ENCODE assay signal across 9 mouse cellular contexts in genomic region chr1:179041905-179042337, GRCm38 (mm10).
DNase-seq lines count a peak whose midpoint lies in the region; ATAC-seq and TF ChIP-seq lines count a peak whose summit lies in the region.
"Had no signal": no experiment of that assay in that cellular context is flagged by ENCODE, and none has a peak within 500 bp of the region (broad histone marks: within the 10 kb centered on the region; RNA-seq: fewer than 3 reads in every experiment).

No protein-coding gene starts in this region.

- peak overlapping the region; percentile 61; the same call in 1 of the 2 replicates for H3K27ac ChIP-seq in limb, embryonic 14.5 days (replicated peaks; ENCODE audit: low read depth, low read length)
- H3K27ac ChIP-seq: liver, embryonic 14.5 days had no signal

- intact Hi-C loops in heart, postnatal 10 days (cut with DNase I): no loop called here

- no peak overlapping the region for H3K4me2 ChIP-seq in limb, embryonic 14.5 days (replicated peaks; ENCODE audit: low read depth, low read length, severe bottlenecking)

- 0 out of 2 replicates have a peak overlapping the region, but pooled peaks have one; percentile 4 for H3K9ac ChIP-seq in limb, embryonic 14.5 days (ENCODE audit: low read depth, low read length, severe bottlenecking)
- H3K9ac ChIP-seq: liver, embryonic 14.5 days had no signal

- H3K9me3 ChIP-seq in limb, embryonic 14.5 days (ENCODE audit: control insufficient read depth, low read length): no peaks in the 10 kb centered on the region

- no peaks in the 10 kb centered on the region for H3K27me3 ChIP-seq in limb, embryonic 14.5 days (ENCODE audit: control insufficient read depth, insufficient read depth, low read length)

- H3K4me3 ChIP-seq in limb, embryonic 14.5 days (replicated peaks; ENCODE audit: low read length): no peak overlapping the region

- no peak for TF ChIP-seq POLR2A in limb, embryonic 14.5 days (IDR thresholded peaks at IDR 0.05; ENCODE audit: borderline replicate concordance, extremely low read depth, insufficient read depth, insufficient read length)

- no peaks in the 10 kb centered on the region for H3K36me3 ChIP-seq in limb, embryonic 14.5 days (ENCODE audit: control insufficient read depth, insufficient read depth, low read length)

- 65% methylated on average over 8 of the region's 8 CpGs for WGBS in limb, embryonic 14.5 days

- H3K4me1 ChIP-seq in limb, embryonic 14.5 days (ENCODE audit: control insufficient read depth, insufficient read depth, low read length): peaks cover 20% of the 10 kb centered on the region

- DNase-seq in frontal cortex, postnatal 14 days (ENCODE audit: low spot score in 2 of 2): no peak
- DNase-seq in MN1 (ENCODE audit: low spot score): peak; percentile 66
- peak; percentile 82 to 85 for DNase-seq in cerebellum, postnatal 14 days
- peak; percentile 73 to 82 for DNase-seq in heart, postnatal 10 days
- peak; percentile 38 for DNase-seq in limb, embryonic 14.5 days (ENCODE audit: low spot score)
- DNase-seq in spleen, postnatal 36 days (ENCODE audit: low spot score in 2 of 2): no peak
- DNase-seq in spleen, adult 18-20 months: no peak

- ATAC-seq in frontal cortex, adult (ENCODE audit: low TSS enrichment): peak; percentile 86
- ATAC-seq in limb, embryonic 14.5 days (ENCODE audit: low FRiP score, low read depth): 0 out of 2 replicates have a peak, but pooled peaks have one; percentile 26

Comparison
In these comparisons a context has a peak if more than half of its experiments do, and no peak if none do; other contexts are left out.
1. DNase-seq: peak in MN1 (single experiment), cerebellum, postnatal 14 days (2 of 2), heart, postnatal 10 days (2 of 2) and limb, embryonic 14.5 days (single experiment); none in frontal cortex, postnatal 14 days (0 of 2), spleen, postnatal 36 days (0 of 2) and spleen, adult 18-20 months (0 of 2).